Mouse (Mus musculus): ENCODE data around the gene Snap29. TPM values are rescaled to one million over a fixed set of nuclear protein-coding genes. Genes with fewer than 3 reads are reported as not detected.

Gene Snap29
- 19.4 and 20.9 TPM in 2 replicates for polyA plus RNA-seq (2015; fragmentation: Nextera tagmentation; extraction: Ambion mirVana)

DNA sequence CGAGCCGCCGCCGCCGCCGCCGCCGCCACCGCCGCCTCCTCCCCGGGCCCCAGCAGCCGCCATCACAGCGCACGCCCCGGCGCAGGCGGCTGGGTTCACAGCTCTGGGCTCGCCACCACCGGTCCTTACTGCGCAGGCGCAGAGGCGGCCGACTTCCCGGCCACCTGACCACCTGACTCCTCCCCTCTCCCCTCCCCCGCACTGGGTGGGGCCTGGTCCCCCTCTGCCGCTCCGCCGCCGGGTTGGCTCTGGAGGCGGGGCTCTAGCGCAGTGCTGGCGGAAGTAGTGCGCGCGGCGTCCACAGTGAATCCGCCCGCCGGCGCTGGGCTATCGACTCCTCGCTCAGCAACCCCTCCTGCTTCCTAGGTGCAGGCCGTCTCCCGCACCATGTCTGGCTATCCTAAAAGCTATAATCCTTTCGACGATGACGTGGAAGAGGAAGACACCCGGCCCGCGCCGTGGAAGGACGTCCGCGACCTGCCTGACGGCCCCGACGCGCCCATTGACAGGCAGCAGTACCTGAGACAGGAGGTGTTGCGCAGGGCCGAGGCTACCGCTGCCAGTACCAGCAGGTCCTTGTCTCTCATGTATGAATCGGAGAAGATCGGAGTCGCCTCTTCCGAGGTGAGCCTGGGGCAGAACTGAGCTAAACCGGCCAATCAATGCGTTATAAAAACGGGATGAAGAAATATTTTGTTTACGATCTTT lies at the start of gene Snap29, which contains the start of gene Pi4ka:
Gene Snap29, plus strand, starts transcription at position 251 of the 708 bp plus-strand sequence.
Gene Pi4ka, minus strand, starts transcription at position 579 of the 708 bp plus-strand sequence.
- peak within 1 kb of the TSS; percentile 69 for H3K4me2 ChIP-seq (ENCODE audit: low read depth, low read length)
- WGBS: under 1% methylated on average over 69 of the region's 69 CpGs
- peak within 1 kb of the TSS; percentile 88 for H3K9ac ChIP-seq (ENCODE audit: low read length)
- ATAC-seq (ENCODE audit: insufficient read depth, low FRiP score): peak; percentile 98
- no peaks in the 10 kb centered on the region; the same call in 1 of the 2 replicates for H3K36me3 ChIP-seq (ENCODE audit: control insufficient read depth, insufficient read depth, low read length)
- peak within 1 kb of the TSS; percentile 82 for H3K4me3 ChIP-seq (replicated peaks; ENCODE audit: low read length)
- H3K4me1 ChIP-seq (ENCODE audit: control insufficient read depth, insufficient read depth, low read length): peaks cover 17% of the 10 kb centered on the region
- H3K27ac ChIP-seq (ENCODE audit: low read length): peak within 1 kb of the TSS; percentile 72; the same call in 1 of the 2 replicates
- H3K9me3 ChIP-seq (replicated peaks; ENCODE audit: control insufficient read depth, low read length): no peaks in the 10 kb centered on the region
- no peaks in the 10 kb centered on the region for H3K27me3 ChIP-seq (ENCODE audit: control insufficient read depth, insufficient read depth, low read length)

DNA sequence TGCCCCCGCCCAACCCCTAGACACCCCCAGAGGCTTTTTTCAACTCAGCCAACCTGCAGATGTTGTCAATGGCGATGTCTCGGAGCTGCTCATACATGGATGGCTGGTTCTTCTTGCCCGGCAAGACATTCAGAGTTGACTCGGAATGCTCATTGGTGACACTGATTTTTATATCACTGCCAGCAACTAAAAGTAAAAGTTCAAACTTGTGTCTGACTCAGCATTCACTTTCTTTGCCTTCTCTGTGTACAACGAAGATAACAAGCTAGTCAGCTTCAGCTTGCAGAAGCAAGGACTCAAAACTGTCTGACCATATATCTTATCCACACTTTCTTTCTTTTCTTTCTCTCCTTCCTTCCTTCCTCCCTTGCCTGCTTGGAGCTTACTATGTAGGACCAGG lies 49.8 kb upstream of the Snap29 start:
- H3K9ac ChIP-seq (ENCODE audit: low read length): no peak overlapping the region

DNA sequence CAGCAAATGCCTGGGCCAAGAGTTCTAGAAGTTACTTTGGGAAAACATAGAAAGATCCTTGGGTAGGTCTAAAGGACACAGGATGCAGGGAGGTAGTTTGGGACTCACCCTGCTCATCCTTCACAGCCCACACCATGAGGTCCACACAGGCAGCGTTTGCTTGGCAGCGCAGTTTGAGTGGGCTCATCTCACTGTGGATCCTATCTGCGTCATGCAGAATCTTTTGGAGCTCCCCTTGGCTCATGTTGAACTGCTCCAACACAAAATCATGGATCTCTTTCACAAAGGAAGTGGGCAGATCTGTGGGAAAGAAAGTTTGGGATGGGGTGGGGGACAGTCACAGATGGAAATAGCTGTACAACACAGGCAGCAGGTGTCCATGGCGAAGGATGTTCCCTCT lies 47.0 kb upstream of the Snap29 start:
- H3K9me3 ChIP-seq (replicated peaks; ENCODE audit: control insufficient read depth, low read length): no peaks in the 10 kb centered on the region
- no peaks in the 10 kb centered on the region for H3K27me3 ChIP-seq (ENCODE audit: control insufficient read depth, insufficient read depth, low read length)
- H3K27ac ChIP-seq (ENCODE audit: low read length): no peak overlapping the region
- no peaks in the 10 kb centered on the region for H3K36me3 ChIP-seq (ENCODE audit: control insufficient read depth, insufficient read depth, low read length)
- no peak for ATAC-seq (ENCODE audit: insufficient read depth, low FRiP score)
- H3K9ac ChIP-seq (ENCODE audit: low read length): no peak overlapping the region
- H3K4me2 ChIP-seq (ENCODE audit: low read depth, low read length): no peak overlapping the region
- WGBS: 84% methylated on average over 4 of the region's 4 CpGs
- H3K4me3 ChIP-seq (replicated peaks; ENCODE audit: low read length): no peak overlapping the region
- no peaks in the 10 kb centered on the region for H3K4me1 ChIP-seq (ENCODE audit: control insufficient read depth, insufficient read depth, low read length)

More for the DNA sequence above, 49.8 kb upstream of the Snap29 start:
- Histone ChIP-seq H3K9me3 (replicated peaks; ENCODE audit: control insufficient read depth, low read length) (no peaks in the 10 kb centered on the region), H3K4me3 (replicated peaks; ENCODE audit: low read length) (no peak overlapping the region), H3K27ac (ENCODE audit: low read length) (no peak overlapping the region), H3K36me3 (ENCODE audit: control insufficient read depth, insufficient read depth, low read length) (no peaks in the 10 kb centered on the region), H3K4me1 (ENCODE audit: control insufficient read depth, insufficient read depth, low read length) (no peaks in the 10 kb centered on the region), H3K4me2 (ENCODE audit: low read depth, low read length) (no peak overlapping the region), H3K27me3 (ENCODE audit: control insufficient read depth, insufficient read depth, low read length) (no peaks in the 10 kb centered on the region)
- ATAC-seq (ENCODE audit: insufficient read depth, low FRiP score): no peak
- 84% methylated on average over 6 of the region's 6 CpGs for WGBS

DNA sequence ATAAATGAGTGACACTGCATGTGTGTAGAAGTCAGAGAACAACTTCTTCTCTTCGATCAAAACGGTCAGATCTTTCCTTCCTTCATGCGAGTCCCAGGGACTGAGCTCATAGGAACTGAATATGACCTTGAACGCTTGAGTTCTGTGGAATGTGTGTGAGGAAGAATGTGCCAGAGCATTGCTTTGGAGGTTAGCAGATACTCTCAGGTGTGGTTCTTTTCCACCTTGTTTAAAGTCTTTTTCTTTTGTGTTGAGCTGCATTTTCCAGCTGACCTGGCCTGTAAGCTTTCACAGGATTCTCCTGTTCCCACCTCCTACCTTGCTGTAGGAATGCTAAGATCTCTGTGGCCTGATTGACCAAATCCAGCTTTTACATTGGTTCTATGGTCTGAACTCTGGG lies 23.5 kb upstream of the Snap29 start:
- Histone ChIP-seq H3K9me3 (replicated peaks; ENCODE audit: control insufficient read depth, low read length) (no peaks in the 10 kb centered on the region), H3K36me3 (ENCODE audit: control insufficient read depth, insufficient read depth, low read length) (no peaks in the 10 kb centered on the region), H3K4me1 (ENCODE audit: control insufficient read depth, insufficient read depth, low read length) (no peaks in the 10 kb centered on the region), H3K27me3 (ENCODE audit: control insufficient read depth, insufficient read depth, low read length) (no peaks in the 10 kb centered on the region), H3K27ac (ENCODE audit: low read length) (no peak overlapping the region), H3K4me3 (replicated peaks; ENCODE audit: low read length) (no peak overlapping the region), H3K4me2 (ENCODE audit: low read depth, low read length) (no peak overlapping the region), H3K9ac (ENCODE audit: low read length) (no peak overlapping the region)
- ATAC-seq (ENCODE audit: insufficient read depth, low FRiP score): no peak
- 88% methylated on average over 4 of the region's 4 CpGs for WGBS

DNA sequence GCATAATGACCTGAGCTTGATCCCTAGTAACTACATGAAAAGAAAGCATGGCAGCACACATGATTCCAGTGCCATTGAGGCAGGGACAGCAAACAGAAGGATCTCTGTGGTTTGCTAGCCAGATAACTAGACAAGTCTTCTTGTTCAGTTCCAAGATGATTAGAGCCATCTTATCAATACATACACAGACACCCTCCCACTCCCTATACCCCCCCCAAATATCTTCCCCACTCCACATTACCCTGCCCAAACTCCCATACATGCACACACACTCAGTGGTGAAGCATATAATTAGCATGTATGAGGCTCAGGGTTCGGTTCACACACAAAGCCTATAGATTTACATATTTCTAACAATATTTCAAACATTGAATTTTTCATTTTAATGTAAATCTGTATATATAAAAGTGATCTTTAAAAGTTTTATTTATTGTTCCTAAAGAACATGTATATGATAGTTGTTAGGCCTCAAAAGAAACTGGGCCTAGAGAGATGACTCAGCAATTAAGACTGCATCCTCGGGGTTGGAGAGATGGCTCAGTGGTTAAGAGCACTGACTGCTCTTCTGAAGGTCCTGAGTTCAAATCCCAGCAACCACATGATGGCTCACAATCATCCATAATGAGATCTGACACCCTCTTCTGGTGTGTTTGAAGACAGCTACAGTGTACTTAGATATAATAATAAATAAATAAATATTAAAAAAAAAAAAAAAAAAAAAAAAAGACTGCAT lies 22.0 kb upstream of the Snap29 start:
- Histone ChIP-seq H3K4me2 (ENCODE audit: low read depth, low read length) (no peak overlapping the region), H3K36me3 (ENCODE audit: control insufficient read depth, insufficient read depth, low read length) (no peaks in the 10 kb centered on the region), H3K27ac (ENCODE audit: low read length) (no peak overlapping the region), H3K9ac (ENCODE audit: low read length) (no peak overlapping the region), H3K4me1 (ENCODE audit: control insufficient read depth, insufficient read depth, low read length) (no peaks in the 10 kb centered on the region), H3K27me3 (ENCODE audit: control insufficient read depth, insufficient read depth, low read length) (no peaks in the 10 kb centered on the region), H3K9me3 (replicated peaks; ENCODE audit: control insufficient read depth, low read length) (no peaks in the 10 kb centered on the region), H3K4me3 (replicated peaks; ENCODE audit: low read length) (no peak overlapping the region)
- 91% methylated on average over 2 of the region's 2 CpGs for WGBS
- ATAC-seq (ENCODE audit: insufficient read depth, low FRiP score): no peak

DNA sequence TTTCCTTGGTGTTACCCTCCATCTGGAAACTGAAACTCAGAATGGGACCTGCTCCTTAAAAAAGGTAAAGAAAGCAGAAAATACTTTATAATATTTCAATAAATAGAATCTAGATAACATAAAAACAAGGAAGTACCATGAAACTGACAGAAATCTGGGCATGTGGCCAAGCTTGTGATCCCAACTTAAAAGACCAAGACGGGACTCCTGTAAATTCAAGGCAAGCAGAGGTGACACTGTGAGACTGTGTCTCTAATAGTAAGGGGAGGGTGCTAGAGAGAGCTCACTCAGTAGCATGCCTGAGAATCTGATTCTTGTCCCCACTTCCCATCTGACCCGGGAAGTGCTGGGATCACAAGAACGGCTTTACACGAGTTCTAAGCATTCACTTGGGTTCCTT lies 13.0 kb upstream of the Snap29 start:
- no peak for ATAC-seq (ENCODE audit: insufficient read depth, low FRiP score)
- Histone ChIP-seq H3K9ac (ENCODE audit: low read length) (no peak overlapping the region), H3K4me2 (ENCODE audit: low read depth, low read length) (no peak overlapping the region), H3K9me3 (replicated peaks; ENCODE audit: control insufficient read depth, low read length) (no peaks in the 10 kb centered on the region), H3K27me3 (ENCODE audit: control insufficient read depth, insufficient read depth, low read length) (no peaks in the 10 kb centered on the region), H3K4me3 (replicated peaks; ENCODE audit: low read length) (no peak overlapping the region), H3K36me3 (ENCODE audit: control insufficient read depth, insufficient read depth, low read length) (no peaks in the 10 kb centered on the region), H3K4me1 (ENCODE audit: control insufficient read depth, insufficient read depth, low read length) (0 out of 2 replicates have a peak, but pooled peaks cover 8% of the 10 kb centered on the region), H3K27ac (ENCODE audit: low read length) (no peak overlapping the region; the same call in 1 of the 2 replicates)
- WGBS: 52% methylated on average over 4 of the region's 4 CpGs

DNA sequence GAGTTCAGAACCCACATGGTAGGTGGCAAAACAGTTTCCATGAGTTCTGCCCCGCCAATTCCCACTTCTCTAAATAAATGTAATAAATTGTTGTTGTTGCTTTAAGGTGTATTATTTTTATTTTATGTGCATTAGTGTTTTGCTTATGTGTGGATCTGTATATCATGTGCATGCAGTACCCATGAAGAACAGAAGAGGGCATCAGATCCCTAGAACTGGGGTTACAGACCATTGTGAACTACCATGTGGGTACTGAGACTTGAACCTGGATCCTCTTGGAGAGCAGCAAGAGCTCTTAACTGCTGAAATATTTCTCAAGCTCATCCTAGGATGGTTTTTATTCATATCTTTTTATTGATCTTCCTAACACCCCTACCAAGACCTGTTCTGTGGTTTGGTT lies 2.9 kb upstream of the Snap29 start:
- Histone ChIP-seq H3K4me1 (ENCODE audit: control insufficient read depth, insufficient read depth, low read length) (peaks cover 17% of the 10 kb centered on the region), H3K9ac (ENCODE audit: low read length) (no peak overlapping the region), H3K4me2 (ENCODE audit: low read depth, low read length) (no peak overlapping the region), H3K36me3 (ENCODE audit: control insufficient read depth, insufficient read depth, low read length) (no peaks in the 10 kb centered on the region), H3K27ac (ENCODE audit: low read length) (no peak overlapping the region), H3K4me3 (replicated peaks; ENCODE audit: low read length) (no peak overlapping the region), H3K9me3 (replicated peaks; ENCODE audit: control insufficient read depth, low read length) (no peaks in the 10 kb centered on the region), H3K27me3 (ENCODE audit: control insufficient read depth, insufficient read depth, low read length) (no peaks in the 10 kb centered on the region)
- ATAC-seq (ENCODE audit: insufficient read depth, low FRiP score): no peak
- 80% methylated on average over 1 of the region's 1 CpGs for WGBS

DNA sequence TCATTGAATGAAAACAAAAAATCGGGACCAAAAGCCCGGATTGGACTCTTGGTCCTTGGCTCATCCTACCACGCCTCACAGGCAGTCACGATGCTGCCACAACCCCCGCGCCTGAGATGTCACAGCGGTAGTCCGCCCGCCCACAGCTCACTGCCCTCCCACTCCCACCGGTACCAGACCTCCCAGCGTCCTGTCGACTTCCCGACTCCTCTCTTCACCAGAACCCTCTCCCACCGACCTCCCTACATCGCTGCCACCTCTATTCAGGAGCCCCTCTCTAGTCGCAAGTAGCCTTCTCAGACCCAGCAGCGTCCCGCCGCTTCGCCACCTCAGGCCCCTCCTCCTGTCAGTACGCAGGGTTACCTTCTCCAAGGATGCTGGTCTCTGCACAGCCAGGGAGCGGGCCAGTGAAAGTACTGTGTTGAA lies 502 bp upstream of the Snap29 start:
- WGBS: 0% methylated on average over 22 of the region's 22 CpGs
- peak; percentile 69; the same call in 1 of the 2 replicates for ATAC-seq (ENCODE audit: insufficient read depth, low FRiP score)

More for the DNA sequence above, 502 bp upstream of the Snap29 start:
- Histone ChIP-seq H3K27ac (ENCODE audit: low read length) (peak overlapping the region; percentile 72; the same call in 1 of the 2 replicates), H3K4me1 (ENCODE audit: control insufficient read depth, insufficient read depth, low read length) (peaks cover 17% of the 10 kb centered on the region), H3K36me3 (ENCODE audit: control insufficient read depth, insufficient read depth, low read length) (no peaks in the 10 kb centered on the region; the same call in 1 of the 2 replicates), H3K27me3 (ENCODE audit: control insufficient read depth, insufficient read depth, low read length) (no peaks in the 10 kb centered on the region), H3K9me3 (replicated peaks; ENCODE audit: control insufficient read depth, low read length) (no peaks in the 10 kb centered on the region), H3K9ac (ENCODE audit: low read length) (peak overlapping the region; percentile 88), H3K4me2 (ENCODE audit: low read depth, low read length) (peak overlapping the region; percentile 69), H3K4me3 (replicated peaks; ENCODE audit: low read length) (peak overlapping the region; percentile 82)

All from stomach, embryonic 16.5 days (tissue).